Mouse (Mus musculus) CD8-positive naive resting alpha-beta T cell, adult 2 months (primary cell): ENCODE measurements around the gene Golga7b.

ENCODE experiments used
- DNase-seq, 2 experiments: peaks; one replicate each; pipeline ENCODE4 v3.0.0; 2022; ENCODE audit warnings: low read depth in 2 of 2, low spot score in 2 of 2

Gene Golga7b

GRCm38 (mm10) chr19:42247519-42247918 is at the start of gene Golga7b:
Gene Golga7b, plus strand, starts transcription at chr19:42247574.
- no peak for DNase-seq

GRCm38 (mm10) chr19:42198026-42198425 is 49.3 kb upstream of the Golga7b start:
- DNase-seq, result no peak

GRCm38 (mm10) chr19:42201696-42202381 is 45.5 kb upstream of the Golga7b start, which contains the start of gene Sfrp5:
Gene Sfrp5, minus strand, starts transcription at chr19:42202252.
- no peak for DNase-seq

- no peak for DNase-seq
Measured at GRCm38 (mm10) chr19:42202467-42202866, 44.9 kb upstream of the Golga7b start.

GRCm38 (mm10) chr19:42204306-42204705 is 43.1 kb upstream of the Golga7b start:
- DNase-seq, result no peak

GRCm38 (mm10) chr19:42205201-42205600 is 42.2 kb upstream of the Golga7b start:
- no peak for DNase-seq

GRCm38 (mm10) chr19:42209485-42209884 is 37.9 kb upstream of the Golga7b start:
- no peak for DNase-seq

GRCm38 (mm10) chr19:42209976-42210375 is 37.4 kb upstream of the Golga7b start:
- no peak for DNase-seq

- DNase-seq, result no peak
Measured at GRCm38 (mm10) chr19:42211936-42212335, 35.4 kb upstream of the Golga7b start.

- no peak for DNase-seq
Measured at GRCm38 (mm10) chr19:42214601-42215000, 32.8 kb upstream of the Golga7b start.

- no peak for DNase-seq
Measured at GRCm38 (mm10) chr19:42216699-42217373, 30.5 kb upstream of the Golga7b start.

- DNase-seq, result no peak
Measured at GRCm38 (mm10) chr19:42217374-42217763, 30.0 kb upstream of the Golga7b start.

GRCm38 (mm10) chr19:42226451-42226850 is 20.9 kb upstream of the Golga7b start:
- DNase-seq, result no peak

GRCm38 (mm10) chr19:42229499-42230287 is 17.7 kb upstream of the Golga7b start:
- DNase-seq, result no peak

GRCm38 (mm10) chr19:42230288-42230568 is 17.1 kb upstream of the Golga7b start:
- no peak for DNase-seq

- DNase-seq, result no peak
Measured at GRCm38 (mm10) chr19:42230986-42231385, 16.4 kb upstream of the Golga7b start.

- DNase-seq, result no peak
Measured at GRCm38 (mm10) chr19:42237602-42238340, 9.6 kb upstream of the Golga7b start.

- DNase-seq, result no peak
Measured at GRCm38 (mm10) chr19:42238341-42238715, 9.0 kb upstream of the Golga7b start.

- DNase-seq, result no peak
Measured at GRCm38 (mm10) chr19:42240881-42241280, 6.5 kb upstream of the Golga7b start.

GRCm38 (mm10) chr19:42243401-42243800 is 4.0 kb upstream of the Golga7b start:
- no peak for DNase-seq

GRCm38 (mm10) chr19:42246626-42247025 is 748 bp upstream of the Golga7b start:
- DNase-seq, result no peak
